Mouse (Mus musculus) MEL (cell line): Measurements from ENCODE around the gene Ptpdc1. TPM values are rescaled to one million over a fixed set of nuclear protein-coding genes. Genes with fewer than 3 reads are reported as not detected.

ENCODE experiments used
- DNase-seq: peaks from one replicate; pipeline ENCODE4 v3.0.0; 2011; ENCODE audit warnings: low read depth, low spot score
- H3K27ac ChIP-seq: 2 replicates; pipeline ENCODE4 v1.5.1; 2012; ENCODE audit warnings: low read depth, mild to moderate bottlenecking, control low read depth, low read length, moderate library complexity; ENCODE audit not compliant: control insufficient read depth
- H3K27me3 ChIP-seq, 2 experiments: fragments of 150-350 bp in 1 of 2; sonication (generic) in 1 of 2; 2 replicates each; pipeline ENCODE4 v1.6.1; 2012; ENCODE audit warnings: low read length in 2 of 2, mild to moderate bottlenecking in 2 of 2, improper control_type of control experiment in 1 of 2, moderate library complexity in 1 of 2; ENCODE audit not compliant: insufficient read depth in 2 of 2, control insufficient read depth in 1 of 2
- H3K36me3 ChIP-seq, 2 experiments: 2 replicates each; pipeline ENCODE4 v1.6.1; 2012 to 2014; ENCODE audit warnings: low read length in 2 of 2, improper control_type of control experiment in 1 of 2, inconsistent platforms in 1 of 2, mild to moderate bottlenecking in 1 of 2; ENCODE audit not compliant: insufficient read depth in 2 of 2, control insufficient read depth in 1 of 2
- H3K4me1 ChIP-seq, 2 experiments: fragments of 150-350 bp in 1 of 2; sonication (generic) in 1 of 2; 2 replicates each; pipeline ENCODE4 v1.6.1; 2012; ENCODE audit warnings: low read length in 2 of 2, improper control_type of control experiment in 1 of 2, mild to moderate bottlenecking in 1 of 2; ENCODE audit not compliant: insufficient read depth in 2 of 2, control insufficient read depth in 1 of 2
- H3K4me3 ChIP-seq, 2 experiments: fragments of 150-350 bp in 1 of 2; sonication (generic) in 1 of 2; 2 replicates each; pipeline ENCODE4 v1.5.1; 2012; ENCODE audit warnings: low read depth in 2 of 2, low read length in 2 of 2, mild to moderate bottlenecking in 2 of 2, moderate library complexity in 2 of 2, control low read depth in 1 of 2, improper control_type of control experiment in 1 of 2; ENCODE audit not compliant: control insufficient read depth in 1 of 2, insufficient read depth in 1 of 2
- H3K79me2 ChIP-seq: 2 replicates; pipeline ENCODE4 v1.6.1; 2012; ENCODE audit warnings: mild to moderate bottlenecking, low read length, moderate library complexity; ENCODE audit not compliant: control insufficient read depth, poor library complexity, insufficient read depth
- H3K9ac ChIP-seq: 2 replicates; pipeline ENCODE4 v1.6.1; 2012; ENCODE audit warnings: low read depth, mild to moderate bottlenecking, control low read depth, low read length, moderate library complexity; ENCODE audit not compliant: control insufficient read depth, poor library complexity, severe bottlenecking
- H3K9me3 ChIP-seq: fragments of 150-350 bp; sonication (generic); replicated peaks from 2 replicates; pipeline ENCODE4 v1.6.1; 2012; ENCODE audit warnings: mild to moderate bottlenecking, low read length, improper control_type of control experiment, moderate library complexity; ENCODE audit not compliant: insufficient read depth
- BHLHE40 ChIP-seq: IDR thresholded peaks from 2 replicates; pipeline ENCODE4 v1.6.1; 2012; ENCODE audit warnings: low read depth, mild to moderate bottlenecking, inconsistent platforms, low read length, improper control_type of control experiment, borderline replicate concordance
- CHD1 ChIP-seq: IDR thresholded peaks from 2 replicates; pipeline ENCODE4 v1.6.1; 2012; ENCODE audit warnings: low read depth, mild to moderate bottlenecking, inconsistent platforms, low read length, improper control_type of control experiment
- CHD2 ChIP-seq: IDR thresholded peaks from 2 replicates; pipeline ENCODE4 v1.6.1; 2011; ENCODE audit warnings: low read length, improper control_type of control experiment
- ELF1 ChIP-seq: IDR thresholded peaks from 2 replicates; pipeline ENCODE4 v1.6.1; 2014; ENCODE audit warnings: low read depth, mild to moderate bottlenecking, inconsistent platforms, low read length, improper control_type of control experiment, moderate library complexity
- ETS1 ChIP-seq: IDR thresholded peaks from 2 replicates; pipeline ENCODE4 v1.6.1; 2012; ENCODE audit warnings: low read depth, mild to moderate bottlenecking, inconsistent platforms, low read length, improper control_type of control experiment, moderate library complexity
- GABPA ChIP-seq: IDR thresholded peaks from 2 replicates; pipeline ENCODE4 v1.6.1; 2012; ENCODE audit warnings: low read depth, mild to moderate bottlenecking, inconsistent platforms, low read length, improper control_type of control experiment, moderate library complexity
- JUND ChIP-seq: IDR thresholded peaks from 2 replicates; pipeline ENCODE4 v1.6.1; 2011; ENCODE audit warnings: low read depth, mild to moderate bottlenecking, improper control_type of control experiment, low read length
- KAT2A ChIP-seq: conservative IDR thresholded peaks from 2 replicates; pipeline ENCODE4 v1.6.1; 2012; ENCODE audit warnings: low read depth, low read length, improper control_type of control experiment, inconsistent platforms
- MAX ChIP-seq: IDR thresholded peaks from 2 replicates; pipeline ENCODE4 v1.6.1; 2011; ENCODE audit warnings: low read length, improper control_type of control experiment
- MAZ ChIP-seq: IDR thresholded peaks from 2 replicates; pipeline ENCODE4 v1.6.1; 2012; ENCODE audit warnings: low read depth, mild to moderate bottlenecking, inconsistent platforms, low read length, improper control_type of control experiment
- MEF2A ChIP-seq: IDR thresholded peaks from 2 replicates; pipeline ENCODE4 v1.6.1; 2014; ENCODE audit warnings: low read depth, mild to moderate bottlenecking, inconsistent platforms, low read length, improper control_type of control experiment; ENCODE audit not compliant: poor library complexity, insufficient replicate concordance, severe bottlenecking; ENCODE audit errors: extremely low read depth
- NELFE ChIP-seq: IDR thresholded peaks from 2 replicates; pipeline ENCODE4 v1.6.1; 2011; ENCODE audit warnings: low read depth, low read length, improper control_type of control experiment
- NRF1 ChIP-seq: IDR thresholded peaks from 2 replicates; pipeline ENCODE4 v1.6.1; 2014; ENCODE audit warnings: low read depth, mild to moderate bottlenecking, inconsistent platforms, low read length, improper control_type of control experiment, moderate library complexity; ENCODE audit not compliant: poor library complexity, insufficient read depth, severe bottlenecking
- POLR2AphosphoS2 ChIP-seq: IDR thresholded peaks from 2 replicates; pipeline ENCODE4 v1.6.1; 2011; ENCODE audit warnings: low read length, improper control_type of control experiment
- RAD21 ChIP-seq: IDR thresholded peaks from 2 replicates; pipeline ENCODE4 v1.6.1; 2011; ENCODE audit warnings: mild to moderate bottlenecking, low read depth, low read length, improper control_type of control experiment
- RCOR1 ChIP-seq: IDR thresholded peaks from 2 replicates; pipeline ENCODE4 v1.6.1; 2012; ENCODE audit warnings: low read depth, mild to moderate bottlenecking, inconsistent platforms, low read length, improper control_type of control experiment
- TAL1 ChIP-seq: IDR thresholded peaks from 2 replicates; pipeline ENCODE4 v1.6.1; 2012; ENCODE audit warnings: mild to moderate bottlenecking, inconsistent platforms, low read length, moderate library complexity, mixed read lengths
- TCF12 ChIP-seq: IDR thresholded peaks from 2 replicates; pipeline ENCODE4 v1.6.1; 2014; ENCODE audit warnings: low read depth, mild to moderate bottlenecking, inconsistent platforms, low read length, improper control_type of control experiment, moderate library complexity
- USF2 ChIP-seq, 2 experiments: IDR thresholded peaks; 2 replicates each; pipeline ENCODE4 v1.6.1; 2011 to 2012; ENCODE audit warnings: improper control_type of control experiment in 2 of 2, low read length in 2 of 2, borderline replicate concordance in 1 of 2, inconsistent platforms in 1 of 2, low read depth in 1 of 2, mild to moderate bottlenecking in 1 of 2; ENCODE audit not compliant: insufficient read depth in 1 of 2
- ZC3H11A ChIP-seq: IDR thresholded peaks from 2 replicates; pipeline ENCODE4 v1.6.1; 2012; ENCODE audit warnings: low read depth, mild to moderate bottlenecking, inconsistent platforms, low read length, improper control_type of control experiment
- ZKSCAN1 ChIP-seq: IDR thresholded peaks from 2 replicates; pipeline ENCODE4 v1.6.1; 2012; ENCODE audit warnings: low read depth, mild to moderate bottlenecking, inconsistent platforms, low read length, improper control_type of control experiment, moderate library complexity
- ZNF384 ChIP-seq: IDR thresholded peaks from 2 replicates; pipeline ENCODE4 v1.6.1; 2012; ENCODE audit warnings: low read depth, mild to moderate bottlenecking, inconsistent platforms, low read length, improper control_type of control experiment
- polyA plus RNA-seq, 2 experiments: library from polyadenylated mRNA; stranded (reverse) in 1 of 2; unstranded in 1 of 2; fragments of >175 nt in 1 of 2; fragments of >200 nt in 1 of 2; gene quantifications; 2 replicates each; pipeline versions ENCODE4 v1.2.1 to v1.2.4; 2012; ENCODE audit warnings: low replicate concordance in 2 of 2, low read depth in 1 of 2; ENCODE audit not compliant: insufficient read length in 2 of 2, insufficient read depth in 1 of 2, missing spikeins in 1 of 2
- total RNA-seq: library from RNA; depleted of rRNA; stranded (reverse); fragments of 300-350 nt; gene quantifications from 2 replicates; pipeline ENCODE4 v1.2.3, GENCODE M21; 2012

Ptpdc1 gene
- total and polyA plus RNA-seq, 3 experiments: 3.3 to 7.6 TPM; not detected in 1

GRCm38 (mm10) chr13:48667461-48667860 lies 42.0 kb upstream of the Ptpdc1 start:
- no peaks in the 10 kb centered on the region for H3K9me3 ChIP-seq
- no peak overlapping the region for H3K27ac ChIP-seq
- TF ChIP-seq ELF1 (no peak), USF2 (IDR thresholded peaks at IDR 0.05; ENCODE audit: borderline replicate concordance in 1 of 2, insufficient read depth in 1 of 2, low read depth in 1 of 2, low read length in 2 of 2) (no peak), MAZ (no peak), CHD1 (no peak), MAX (no peak), TCF12 (no peak), ETS1 (no peak)
- no peaks in the 10 kb centered on the region for H3K79me2 ChIP-seq
- H3K27me3 ChIP-seq: no peaks in the 10 kb centered on the region
- no peak overlapping the region for H3K4me3 ChIP-seq
- H3K9ac ChIP-seq: no peak overlapping the region
- H3K36me3 ChIP-seq: no peaks in the 10 kb centered on the region
- no peak for DNase-seq
- no peaks in the 10 kb centered on the region for H3K4me1 ChIP-seq

GRCm38 (mm10) chr13:48665656-48666597 lies 40.5 kb upstream of the Ptpdc1 start:
- Histone ChIP-seq H3K9ac (no peak overlapping the region), H3K27ac (no peak overlapping the region), H3K9me3 (no peaks in the 10 kb centered on the region), H3K27me3 (no peaks in the 10 kb centered on the region), H3K79me2 (no peaks in the 10 kb centered on the region), H3K4me3 (no peak overlapping the region), H3K4me1 (no peaks in the 10 kb centered on the region), H3K36me3 (no peaks in the 10 kb centered on the region)
- TF ChIP-seq GABPA (no peak), NELFE (no peak), NRF1 (no peak), RCOR1 (no peak)
- DNase-seq: no peak

GRCm38 (mm10) chr13:48664916-48665655 lies 39.6 kb upstream of the Ptpdc1 start:
- Histone ChIP-seq H3K27ac (no peak overlapping the region), H3K4me3 (no peak overlapping the region), H3K9me3 (no peaks in the 10 kb centered on the region), H3K4me1 (no peaks in the 10 kb centered on the region), H3K36me3 (no peaks in the 10 kb centered on the region), H3K27me3 (no peaks in the 10 kb centered on the region), H3K9ac (no peak overlapping the region), H3K79me2 (no peaks in the 10 kb centered on the region)
- DNase-seq: no peak
- no peak for TF ChIP-seq ZKSCAN1
- no peak for TF ChIP-seq MEF2A
- TF ChIP-seq RAD21: no peak
- TF ChIP-seq ZNF384: no peak
- no peak for TF ChIP-seq KAT2A
- no peak for TF ChIP-seq BHLHE40
- no peak for TF ChIP-seq CHD2
- TF ChIP-seq TAL1: no peak
- no peak for TF ChIP-seq POLR2AphosphoS2
- no peak for TF ChIP-seq ZC3H11A
- no peak for TF ChIP-seq JUND
